Mouse (Mus musculus) kidney, adult 18-20 months (tissue): ENCODE data around the gene Zfp335.
"Not testable (repeated sequence)": the region's sequence is repeated elsewhere in the genome, so short reads cannot be mapped to it uniquely, and the experiment has no call there.

Experiments
- DNase-seq: peaks from one replicate; pipeline ENCODE4 v3.0.0; 2021

Gene Zfp335

GRCm38 (mm10) chr2:164866741-164867551 is 44.6 kb downstream of the Zfp335 start:
- peak; percentile 38 for DNase-seq

GRCm38 (mm10) chr2:164864593-164864992 is 47.0 kb downstream of the Zfp335 start:
- no peak for DNase-seq

GRCm38 (mm10) chr2:164863411-164863810 is 48.1 kb downstream of the Zfp335 start:
- DNase-seq = not testable (repeated sequence)

- DNase-seq = no peak
Measured at GRCm38 (mm10) chr2:164862179-164862861, 49.2 kb downstream of the Zfp335 start.

GRCm38 (mm10) chr2:164861094-164861493 is 50.5 kb downstream of the Zfp335 start:
- no peak for DNase-seq

GRCm38 (mm10) chr2:164859640-164860432 is 51.7 kb downstream of the Zfp335 start:
- peak; percentile 45 for DNase-seq

GRCm38 (mm10) chr2:164859155-164859554 is 52.4 kb downstream of the Zfp335 start:
- no peak for DNase-seq

GRCm38 (mm10) chr2:164857842-164858553 is 53.6 kb downstream of the Zfp335 start:
- DNase-seq = no peak

GRCm38 (mm10) chr2:164857101-164857821 is 54.3 kb downstream of the Zfp335 start, which contains the start of gene Pltp:
Gene Pltp, minus strand, starts transcription at chr2:164857711.
- DNase-seq = peak; percentile 38

- no peak for DNase-seq
Measured at GRCm38 (mm10) chr2:164856309-164857100, 55.1 kb downstream of the Zfp335 start.

GRCm38 (mm10) chr2:164855572-164855971 is 56.0 kb downstream of the Zfp335 start:
- DNase-seq = not testable (repeated sequence)

GRCm38 (mm10) chr2:164850061-164850460 is 61.5 kb downstream of the Zfp335 start:
- no peak for DNase-seq

- DNase-seq = no peak
Measured at GRCm38 (mm10) chr2:164845782-164846181, 65.8 kb downstream of the Zfp335 start.
